Mouse (Mus musculus) megakaryocyte, embryonic 14.5 days (primary cell): ENCODE measurements around the gene Hils1.

ENCODE experiments used
- FLI1 ChIP-seq: IDR thresholded peaks from 2 replicates; pipeline ENCODE4 v1.6.1; 2012; ENCODE audit warnings: low read length, inconsistent platforms, mixed read lengths
- GATA1 ChIP-seq: IDR thresholded peaks from 3 replicates; pipeline ENCODE4 v1.6.1; 2012; ENCODE audit warnings: mixed read lengths, low read length, inconsistent platforms, borderline replicate concordance

DNA sequence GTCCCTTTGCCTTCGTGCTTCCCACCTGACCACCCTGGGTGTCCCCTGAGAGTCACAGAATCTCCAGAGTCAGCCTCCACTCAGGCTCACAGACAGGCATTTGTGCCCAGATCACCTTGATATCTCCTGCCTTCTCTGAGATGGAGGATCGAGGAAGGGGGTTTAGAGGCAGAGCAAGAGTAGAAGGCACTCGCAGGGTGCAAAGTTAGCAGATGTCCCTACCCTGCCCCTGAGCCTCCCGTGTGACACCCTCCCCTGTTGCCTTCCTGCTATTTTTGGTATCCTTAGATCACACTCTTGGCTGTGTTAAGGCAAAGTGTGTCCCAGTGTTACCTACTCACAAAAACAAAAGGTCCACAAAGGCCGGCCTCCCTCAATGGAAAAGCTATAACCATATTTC lies 8.8 kb downstream of the Hils1 start, which contains the start of gene Sgca:
- no peak for TF ChIP-seq GATA1
- TF ChIP-seq FLI1: no peak
